Mouse (Mus musculus) liver, adult 2 months (tissue): ENCODE data around the gene Nucks1. TPM values are rescaled to one million over a fixed set of nuclear protein-coding genes. Genes with fewer than 3 reads are reported as not detected.

Source experiments
- DNase-seq: peaks from one replicate; pipeline ENCODE4 v3.0.0-alpha.2; 2011; ENCODE audit warnings: low read depth, low spot score; ENCODE audit errors: extremely low read depth
- H3K27ac ChIP-seq: fragments of 200-500 bp; replicated peaks from 2 replicates; pipeline ENCODE4 v1.5.1; 2012; ENCODE audit warnings: low read depth, mild to moderate bottlenecking, control low read depth, inconsistent platforms, low read length; ENCODE audit not compliant: insufficient read depth
- H3K27me3 ChIP-seq: fragments of 200-500 bp; 2 replicates; pipeline ENCODE4 v1.6.1; 2012; ENCODE audit warnings: mild to moderate bottlenecking, moderate library complexity, low read length, inconsistent platforms; ENCODE audit not compliant: control insufficient read depth, insufficient read depth
- H3K36me3 ChIP-seq: fragments of 200-500 bp; 2 replicates; pipeline ENCODE4 v1.6.1; 2012; ENCODE audit warnings: low read length, inconsistent platforms; ENCODE audit not compliant: control insufficient read depth, insufficient read depth
- H3K4me1 ChIP-seq: fragments of 200-500 bp; 2 replicates; pipeline ENCODE4 v1.6.1; 2011; ENCODE audit warnings: low read length; ENCODE audit not compliant: control insufficient read depth, insufficient read depth
- H3K4me3 ChIP-seq: fragments of 200-500 bp; 2 replicates; pipeline ENCODE4 v1.5.1; 2011; ENCODE audit warnings: low read depth, mild to moderate bottlenecking, control low read depth, low read length, moderate library complexity; ENCODE audit not compliant: insufficient read depth
- H3K79me2 ChIP-seq: fragments of 200-500 bp; 2 replicates; pipeline ENCODE4 v1.6.1; 2012; ENCODE audit warnings: inconsistent platforms, mild to moderate bottlenecking, low read length, moderate library complexity; ENCODE audit not compliant: control insufficient read depth, insufficient read depth
- H3K9ac ChIP-seq: fragments of 200-500 bp; 2 replicates; pipeline ENCODE4 v1.6.1; 2012; ENCODE audit warnings: low read depth, mild to moderate bottlenecking, control low read depth, inconsistent platforms, low read length
- CTCF ChIP-seq: fragments of 200-500 bp; IDR thresholded peaks from 2 replicates; pipeline ENCODE4 v1.5.1; 2011; ENCODE audit warnings: low read depth, low read length, control low read depth
- POLR2A ChIP-seq: fragments of 200-500 bp; IDR thresholded peaks from 2 replicates; pipeline ENCODE4 v1.6.1; 2011; ENCODE audit warnings: low read length, control low read depth; ENCODE audit not compliant: insufficient read depth; ENCODE audit errors: extremely low read depth
- WGBS: fragments of 180-500 bp; shearing (Covaris S2); methylation state at CpG from one replicate; pipeline ENCODE4 v1.1.7; 2018; 5-methylcytosine and 5-hydroxymethylcytosine counted together
- polyA plus RNA-seq: library from polyadenylated mRNA; depleted of rRNA; stranded (reverse); fragments of >200 nt; gene quantifications from 2 replicates; pipeline ENCODE4 v1.2.3, GENCODE M21; 2012
- total RNA-seq: library from RNA; depleted of rRNA; stranded (reverse); fragments of >200 nt; gene quantifications from 2 replicates; pipeline ENCODE4 v1.2.3, GENCODE M21; 2014

Gene Nucks1
- total and polyA plus RNA-seq, 2 experiments = 5.1 to 52.5 TPM

DNA sequence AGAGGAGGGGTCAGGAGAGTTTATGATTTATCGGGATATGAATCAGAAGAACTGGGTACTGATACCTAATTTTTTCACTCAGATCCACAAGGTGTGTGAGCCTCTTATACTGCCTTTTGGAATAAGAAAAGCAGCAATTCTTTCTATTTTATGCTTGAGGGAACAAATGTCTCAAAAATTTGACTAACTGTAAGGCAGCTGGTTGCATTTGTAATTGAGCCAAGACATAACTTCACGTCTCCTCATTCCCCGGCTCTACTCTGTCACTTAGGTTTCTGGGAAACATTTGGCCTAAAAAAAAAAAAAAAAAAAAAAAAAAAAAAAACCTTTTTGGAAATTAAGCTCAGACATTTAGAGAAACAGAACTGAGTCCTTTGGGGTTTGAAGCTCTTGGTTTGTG lies 23.7 kb upstream of the Nucks1 start:
- Histone ChIP-seq H3K27me3 (no peaks in the 10 kb centered on the region), H3K27ac (no peak overlapping the region), H3K9ac (no peak overlapping the region), H3K4me3 (no peak overlapping the region), H3K4me1 (no peaks in the 10 kb centered on the region), H3K36me3 (no peaks in the 10 kb centered on the region), H3K79me2 (no peaks in the 10 kb centered on the region)
- no peak for DNase-seq
- 85% methylated on average over 3 of the region's 3 CpGs for WGBS
- TF ChIP-seq POLR2A (no peak), CTCF (no peak)

DNA sequence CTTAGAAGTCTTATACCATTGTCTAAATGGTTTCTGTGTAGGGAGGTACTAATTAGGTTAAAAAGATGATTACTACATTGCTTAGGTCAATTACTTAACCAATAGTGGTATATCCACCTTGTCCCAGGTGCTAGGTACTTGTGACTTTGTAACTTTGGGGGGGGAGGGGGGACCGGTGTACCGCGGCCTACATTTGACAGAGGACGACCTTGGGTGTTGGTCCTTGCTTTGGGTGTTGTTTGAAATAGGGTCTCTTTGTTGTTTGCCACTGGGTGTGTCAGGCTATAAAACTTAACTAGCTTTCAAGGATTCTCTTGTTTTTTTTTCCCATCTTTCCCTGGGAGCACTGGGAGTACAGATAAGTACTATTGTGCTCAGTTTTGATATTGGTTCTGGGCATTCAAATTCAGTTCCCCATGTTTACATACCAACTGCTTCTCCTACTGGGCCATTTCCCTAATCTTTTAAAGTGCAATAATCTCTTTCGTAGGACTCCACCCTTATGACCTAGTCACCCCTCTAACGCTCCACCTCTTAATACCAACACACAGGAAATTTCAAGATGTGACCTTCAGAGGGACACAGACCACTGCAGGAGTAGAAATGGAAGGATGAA lies 20.2 kb upstream of the Nucks1 start:
- Histone ChIP-seq H3K36me3 (no peaks in the 10 kb centered on the region), H3K27me3 (no peaks in the 10 kb centered on the region), H3K4me3 (no peak overlapping the region), H3K79me2 (no peaks in the 10 kb centered on the region), H3K4me1 (no peaks in the 10 kb centered on the region), H3K9ac (no peak overlapping the region), H3K27ac (no peak overlapping the region)
- TF ChIP-seq CTCF = no peak
- TF ChIP-seq POLR2A = no peak
- DNase-seq = no peak
- 75% methylated on average over 6 of the region's 6 CpGs for WGBS

- Histone ChIP-seq H3K9ac (no peak overlapping the region), H3K79me2 (no peaks in the 10 kb centered on the region), H3K27me3 (no peaks in the 10 kb centered on the region), H3K36me3 (no peaks in the 10 kb centered on the region), H3K27ac (no peak overlapping the region), H3K4me1 (no peaks in the 10 kb centered on the region), H3K4me3 (no peak overlapping the region)
- DNase-seq = no peak
- WGBS = 88% methylated on average over 4 of the region's 4 CpGs
- TF ChIP-seq POLR2A (no peak), CTCF (no peak)
Measured at GRCm38 (mm10) chr1:131891436-131891835, 18.9 kb upstream of the Nucks1 start.

DNA sequence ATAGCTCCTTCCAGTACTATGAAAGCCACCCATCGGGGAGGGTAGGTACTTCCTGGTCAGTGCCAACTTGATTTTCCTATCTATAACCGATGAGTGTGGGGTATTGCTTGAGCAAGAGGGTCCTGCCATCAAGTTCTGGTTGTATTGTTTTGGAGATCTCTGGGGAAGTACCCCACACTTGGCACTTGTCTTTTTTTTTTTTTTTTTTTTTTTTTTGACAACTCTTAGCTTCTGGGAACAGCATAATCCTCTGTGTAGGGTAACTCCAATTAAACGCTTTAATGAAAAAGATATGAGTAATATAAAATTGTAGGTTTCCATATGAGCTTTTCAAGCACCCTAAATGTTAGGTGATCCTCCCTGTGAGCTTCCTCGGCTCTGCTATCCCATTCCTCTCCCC lies 7.7 kb upstream of the Nucks1 start:
- no peaks in the 10 kb centered on the region for H3K79me2 ChIP-seq
- H3K4me1 ChIP-seq = no peaks in the 10 kb centered on the region
- H3K9ac ChIP-seq = no peak overlapping the region
- no peaks in the 10 kb centered on the region for H3K36me3 ChIP-seq
- no peak for DNase-seq
- no peak overlapping the region for H3K4me3 ChIP-seq
- TF ChIP-seq POLR2A (no peak), CTCF (no peak)
- WGBS = 85% methylated on average over 4 of the region's 4 CpGs
- H3K27ac ChIP-seq = no peak overlapping the region
- H3K27me3 ChIP-seq = no peaks in the 10 kb centered on the region

DNA sequence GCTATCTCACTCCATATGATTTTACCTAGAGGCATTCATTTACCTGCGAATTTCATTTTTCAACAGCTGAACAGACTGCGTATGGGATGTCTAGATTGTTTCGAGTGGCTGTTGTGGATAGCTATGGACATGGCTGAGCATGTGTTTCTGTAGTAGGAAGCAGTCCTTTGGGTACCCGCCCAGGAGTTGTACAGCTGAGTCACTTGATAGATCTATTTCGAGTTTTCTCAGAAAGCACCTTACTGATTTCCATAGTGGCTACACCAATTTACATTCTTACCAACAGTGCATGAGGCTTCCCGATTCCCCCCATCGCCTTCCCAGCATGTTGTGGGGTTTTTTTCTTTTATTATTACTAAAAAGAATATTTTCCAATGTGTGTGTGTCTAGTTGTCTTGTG lies 7.1 kb upstream of the Nucks1 start:
- H3K9ac ChIP-seq = no peak overlapping the region
- DNase-seq = no peak
- no peaks in the 10 kb centered on the region for H3K36me3 ChIP-seq
- no peak overlapping the region for H3K27ac ChIP-seq
- H3K4me3 ChIP-seq = no peak overlapping the region
- no peaks in the 10 kb centered on the region for H3K4me1 ChIP-seq
- WGBS = 90% methylated on average over 7 of the region's 7 CpGs
- TF ChIP-seq CTCF = no peak
- TF ChIP-seq POLR2A = no peak
- H3K79me2 ChIP-seq = no peaks in the 10 kb centered on the region
- no peaks in the 10 kb centered on the region for H3K27me3 ChIP-seq

DNA sequence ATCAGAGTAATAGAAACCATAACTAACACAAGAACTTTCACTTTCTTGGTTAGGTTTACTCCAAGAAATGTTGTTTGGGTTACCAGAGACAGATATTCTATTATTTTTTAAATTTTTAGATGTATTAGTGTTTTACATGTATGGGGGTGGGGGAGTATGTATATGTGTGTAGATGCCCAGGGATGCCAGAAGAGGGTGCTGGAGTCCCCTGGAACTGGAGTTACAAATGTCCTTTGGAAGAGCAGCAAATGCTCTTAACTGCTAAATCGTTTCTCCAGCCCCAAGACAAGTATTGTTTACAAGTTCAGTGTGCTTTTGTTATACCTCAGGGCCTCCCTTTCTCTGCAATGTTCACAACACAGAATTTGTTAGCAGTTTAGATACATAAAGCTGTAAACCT lies 4.8 kb upstream of the Nucks1 start:
- Histone ChIP-seq H3K9ac (no peak overlapping the region), H3K27ac (no peak overlapping the region), H3K4me3 (no peak overlapping the region), H3K36me3 (no peaks in the 10 kb centered on the region), H3K79me2 (no peaks in the 10 kb centered on the region), H3K4me1 (no peaks in the 10 kb centered on the region), H3K27me3 (no peaks in the 10 kb centered on the region)
- WGBS = 3% methylated on average over 1 of the region's 1 CpGs
- TF ChIP-seq CTCF = peak; percentile 53; the same call in 1 of the 2 replicates
- TF ChIP-seq POLR2A = no peak
- peak; percentile 60 for DNase-seq
